Mouse (Mus musculus): Measurements from ENCODE around the gene Gm13272. TPM values are rescaled to one million over a fixed set of nuclear protein-coding genes. Genes with fewer than 3 reads are reported as not detected.
"Not testable (repeated sequence)": the region's sequence is repeated elsewhere in the genome, so short reads cannot be mapped to it uniquely, and the experiment has no call there.

The Gm13272 gene
- total and polyA plus RNA-seq, 2 experiments from 2014 or later, result not detected

- H3K36me3 ChIP-seq (ENCODE audit: insufficient read depth, low read length); H3K9ac ChIP-seq (replicated peaks; ENCODE audit: low read length); H3K4me3 ChIP-seq (ENCODE audit: low read length); ATAC-seq; H3K4me2 ChIP-seq (ENCODE audit: low read depth, low read length); H3K27me3 ChIP-seq (ENCODE audit: insufficient read depth, low read length); H3K4me1 ChIP-seq (ENCODE audit: insufficient read depth, low read length); H3K9me3 ChIP-seq (ENCODE audit: low read length); DNase-seq (ENCODE audit: low spot score); H3K27ac ChIP-seq: not testable (repeated sequence)
- no CpG with 5 or more reads among the region's 8 CpGs for WGBS
Measured at GRCm38 (mm10) chr4:88805231-88805630, 25.6 kb downstream of the Gm13272 start, which contains the start of gene Gm13288. TSS of gene Gm13288 (plus strand) at chr4:88805531.

GRCm38 (mm10) chr4:88805761-88806160 lies 26.1 kb downstream of the Gm13272 start:
- H3K9me3 ChIP-seq (ENCODE audit: low read length); DNase-seq (ENCODE audit: low spot score); H3K4me2 ChIP-seq (ENCODE audit: low read depth, low read length); H3K27ac ChIP-seq; ATAC-seq; H3K9ac ChIP-seq (replicated peaks; ENCODE audit: low read length); H3K4me3 ChIP-seq (ENCODE audit: low read length); H3K4me1 ChIP-seq (ENCODE audit: insufficient read depth, low read length); H3K36me3 ChIP-seq (ENCODE audit: insufficient read depth, low read length); H3K27me3 ChIP-seq (ENCODE audit: insufficient read depth, low read length): not testable (repeated sequence)
- 0% methylated on average over 6 of the region's 34 CpGs for WGBS

GRCm38 (mm10) chr4:88815928-88816327 lies 36.3 kb downstream of the Gm13272 start, which contains the start of gene Ifna7:
TSS of gene Ifna7 (plus strand) at chr4:88816228.
- Histone ChIP-seq H3K9me3 (ENCODE audit: low read length) (no peaks in the 10 kb centered on the region), H3K27me3 (ENCODE audit: insufficient read depth, low read length) (no peaks in the 10 kb centered on the region), H3K27ac (no peak within 1 kb of the TSS), H3K4me3 (ENCODE audit: low read length) (no peak within 1 kb of the TSS), H3K9ac (replicated peaks; ENCODE audit: low read length) (no peak within 1 kb of the TSS), H3K36me3 (ENCODE audit: insufficient read depth, low read length) (no peaks in the 10 kb centered on the region), H3K4me2 (ENCODE audit: low read depth, low read length) (no peak within 1 kb of the TSS), H3K4me1 (ENCODE audit: insufficient read depth, low read length) (no peaks in the 10 kb centered on the region)
- no peak for DNase-seq (ENCODE audit: low spot score)
- no peak for ATAC-seq
- no peak for TF ChIP-seq CTCF (IDR thresholded peaks at IDR 0.05; ENCODE audit: low read depth)
- WGBS, result 67% methylated on average over 3 of the region's 3 CpGs

GRCm38 (mm10) chr4:88819659-88820058 lies 40.0 kb downstream of the Gm13272 start, which contains the start of gene Ifna11:
TSS of gene Ifna11 (plus strand) at chr4:88819959.
- Histone ChIP-seq H3K9ac (replicated peaks; ENCODE audit: low read length) (no peak within 1 kb of the TSS), H3K36me3 (ENCODE audit: insufficient read depth, low read length) (no peaks in the 10 kb centered on the region), H3K4me3 (ENCODE audit: low read length) (no peak within 1 kb of the TSS), H3K27ac (no peak within 1 kb of the TSS), H3K4me2 (ENCODE audit: low read depth, low read length) (no peak within 1 kb of the TSS), H3K27me3 (ENCODE audit: insufficient read depth, low read length) (no peaks in the 10 kb centered on the region), H3K9me3 (ENCODE audit: low read length) (no peaks in the 10 kb centered on the region), H3K4me1 (ENCODE audit: insufficient read depth, low read length) (no peaks in the 10 kb centered on the region)
- no peak for TF ChIP-seq CTCF (IDR thresholded peaks at IDR 0.05; ENCODE audit: low read depth)
- DNase-seq (ENCODE audit: low spot score) (no peak), ATAC-seq (no peak)
- WGBS, result 89% methylated on average over 1 of the region's 1 CpGs

- WGBS, result 21% methylated on average over 4 of the region's 4 CpGs
- H3K27ac ChIP-seq, result no peak overlapping the region
- H3K4me1 ChIP-seq (ENCODE audit: insufficient read depth, low read length), result no peaks in the 10 kb centered on the region
- TF ChIP-seq CTCF (IDR thresholded peaks at IDR 0.05; ENCODE audit: low read depth), result peak; percentile 67
- no peak for ATAC-seq
- no peak overlapping the region for H3K4me2 ChIP-seq (ENCODE audit: low read depth, low read length)
- no peaks in the 10 kb centered on the region for H3K27me3 ChIP-seq (ENCODE audit: insufficient read depth, low read length)
- no peaks in the 10 kb centered on the region for H3K36me3 ChIP-seq (ENCODE audit: insufficient read depth, low read length)
- H3K9ac ChIP-seq (replicated peaks; ENCODE audit: low read length), result no peak overlapping the region
- no peak overlapping the region for H3K4me3 ChIP-seq (ENCODE audit: low read length)
- no peaks in the 10 kb centered on the region for H3K9me3 ChIP-seq (ENCODE audit: low read length)
- DNase-seq (ENCODE audit: low spot score), result peak; percentile 53
Measured at GRCm38 (mm10) chr4:88822995-88823394, 43.3 kb downstream of the Gm13272 start.

GRCm38 (mm10) chr4:88827116-88827515 lies 47.5 kb downstream of the Gm13272 start, which contains the start of gene Ifna6:
TSS of gene Ifna6 (plus strand) at chr4:88827416.
- ATAC-seq, result not testable (repeated sequence)

More at GRCm38 (mm10) chr4:88827116-88827515, 47.5 kb downstream of the Gm13272 start, which contains the start of gene Ifna6:
- H3K4me3 ChIP-seq (ENCODE audit: low read length); H3K36me3 ChIP-seq (ENCODE audit: insufficient read depth, low read length); H3K27ac ChIP-seq; DNase-seq (ENCODE audit: low spot score); H3K4me1 ChIP-seq (ENCODE audit: insufficient read depth, low read length); H3K4me2 ChIP-seq (ENCODE audit: low read depth, low read length); H3K9me3 ChIP-seq (ENCODE audit: low read length); H3K9ac ChIP-seq (replicated peaks; ENCODE audit: low read length); H3K27me3 ChIP-seq (ENCODE audit: insufficient read depth, low read length): not testable (repeated sequence)

Other genes with a start within 250 kb of the Gm13272 start
Only the 30 nearest of the 31 such genes appear.
- not detected in 2 replicates for gene Ifna14, start 208.1 kb upstream of the Gm13272 start, total RNA-seq (2014; rRNA removed)
- not detected in 2 replicates for gene Ifna14, start 208.1 kb upstream of the Gm13272 start, polyA plus RNA-seq (2015; fragmentation: Nextera tagmentation; extraction: Ambion mirVana)
- not detected in 2 replicates for gene Ifna9, start 187.5 kb upstream of the Gm13272 start, total RNA-seq (2014; rRNA removed)
- gene Ifna9, start 187.5 kb upstream of the Gm13272 start, polyA plus RNA-seq (2015; fragmentation: Nextera tagmentation; extraction: Ambion mirVana), result not detected in 2 replicates
- gene Ifna12, start 176.5 kb upstream of the Gm13272 start, total RNA-seq (2014; rRNA removed), result not detected in 2 replicates
- not detected in 2 replicates for gene Ifna12, start 176.5 kb upstream of the Gm13272 start, polyA plus RNA-seq (2015; fragmentation: Nextera tagmentation; extraction: Ambion mirVana)
- not detected in 2 replicates for gene C87499, start 145.4 kb upstream of the Gm13272 start, total RNA-seq (2014; rRNA removed)
- not detected in 2 replicates for gene C87499, start 145.4 kb upstream of the Gm13272 start, polyA plus RNA-seq (2015; fragmentation: Nextera tagmentation; extraction: Ambion mirVana)
- not detected in 2 replicates for gene Ifna13, start 135.4 kb upstream of the Gm13272 start, total RNA-seq (2014; rRNA removed)
- not detected in 2 replicates for gene Ifna13, start 135.4 kb upstream of the Gm13272 start, polyA plus RNA-seq (2015; fragmentation: Nextera tagmentation; extraction: Ambion mirVana)
- not detected in 2 replicates for gene Ifna16, start 102.9 kb upstream of the Gm13272 start, total RNA-seq (2014; rRNA removed)
- gene Ifna16, start 102.9 kb upstream of the Gm13272 start, polyA plus RNA-seq (2015; fragmentation: Nextera tagmentation; extraction: Ambion mirVana), result not detected in 2 replicates
- gene Ifna2, start 95.9 kb upstream of the Gm13272 start, total RNA-seq (2014; rRNA removed), result not detected in 2 replicates
- not detected in 2 replicates for gene Ifna2, start 95.9 kb upstream of the Gm13272 start, polyA plus RNA-seq (2015; fragmentation: Nextera tagmentation; extraction: Ambion mirVana)
- gene Ifnab, start 88.5 kb upstream of the Gm13272 start, total RNA-seq (2014; rRNA removed), result not detected in 2 replicates
- gene Ifnab, start 88.5 kb upstream of the Gm13272 start, polyA plus RNA-seq (2015; fragmentation: Nextera tagmentation; extraction: Ambion mirVana), result not detected in 2 replicates
- gene Gm26566, start 58.0 kb upstream of the Gm13272 start, total RNA-seq (2014; rRNA removed), result 0.18 and 2.2 TPM in 2 replicates
- gene Gm26566, start 58.0 kb upstream of the Gm13272 start, polyA plus RNA-seq (2015; fragmentation: Nextera tagmentation; extraction: Ambion mirVana), result 1.4 and 1.5 TPM in 2 replicates
- 140 TPM in 2 replicates for gene Klhl9, start 57.4 kb upstream of the Gm13272 start, total RNA-seq (2014; rRNA removed)
- gene Klhl9, start 57.4 kb upstream of the Gm13272 start, polyA plus RNA-seq (2015; fragmentation: Nextera tagmentation; extraction: Ambion mirVana), result 73.1 and 78.8 TPM in 2 replicates
- gene Gm13271, start 25.0 kb upstream of the Gm13272 start, total RNA-seq (2014; rRNA removed), result not detected in 2 replicates
- not detected in 2 replicates for gene Gm13271, start 25.0 kb upstream of the Gm13272 start, polyA plus RNA-seq (2015; fragmentation: Nextera tagmentation; extraction: Ambion mirVana)
- gene Gm13283, start 19.7 kb upstream of the Gm13272 start, total RNA-seq (2014; rRNA removed), result not detected in 2 replicates
- not detected in 2 replicates for gene Gm13283, start 19.7 kb upstream of the Gm13272 start, polyA plus RNA-seq (2015; fragmentation: Nextera tagmentation; extraction: Ambion mirVana)
- gene Gm13290, start 6.0 kb upstream of the Gm13272 start, total RNA-seq (2014; rRNA removed), result not detected in 2 replicates
- gene Gm13290, start 6.0 kb upstream of the Gm13272 start, polyA plus RNA-seq (2015; fragmentation: Nextera tagmentation; extraction: Ambion mirVana), result not detected in 2 replicates
- gene Gm13289, start 2.9 kb upstream of the Gm13272 start, total RNA-seq (2014; rRNA removed), result not detected in 2 replicates
- not detected in 2 replicates for gene Gm13289, start 2.9 kb upstream of the Gm13272 start, polyA plus RNA-seq (2015; fragmentation: Nextera tagmentation; extraction: Ambion mirVana)
- not detected in 2 replicates for gene Ifnz, start 2.3 kb downstream of the Gm13272 start, total RNA-seq (2014; rRNA removed)
- gene Ifnz, start 2.3 kb downstream of the Gm13272 start, polyA plus RNA-seq (2015; fragmentation: Nextera tagmentation; extraction: Ambion mirVana), result not detected in 2 replicates
- gene Gm13276, start 5.9 kb downstream of the Gm13272 start, total RNA-seq (2014; rRNA removed), result not detected in 2 replicates
- gene Gm13276, start 5.9 kb downstream of the Gm13272 start, polyA plus RNA-seq (2015; fragmentation: Nextera tagmentation; extraction: Ambion mirVana), result not detected in 2 replicates
- not detected in 2 replicates for gene Gm13277, start 8.8 kb downstream of the Gm13272 start, total RNA-seq (2014; rRNA removed)
- not detected in 2 replicates for gene Gm13277, start 8.8 kb downstream of the Gm13272 start, polyA plus RNA-seq (2015; fragmentation: Nextera tagmentation; extraction: Ambion mirVana)
- not detected in 2 replicates for gene Gm13278, start 11.7 kb downstream of the Gm13272 start, total RNA-seq (2014; rRNA removed)
- not detected in 2 replicates for gene Gm13278, start 11.7 kb downstream of the Gm13272 start, polyA plus RNA-seq (2015; fragmentation: Nextera tagmentation; extraction: Ambion mirVana)
- not detected in 2 replicates for gene Gm13275, start 14.6 kb downstream of the Gm13272 start, total RNA-seq (2014; rRNA removed)
- not detected in 2 replicates for gene Gm13275, start 14.6 kb downstream of the Gm13272 start, polyA plus RNA-seq (2015; fragmentation: Nextera tagmentation; extraction: Ambion mirVana)
- gene Gm13279, start 17.5 kb downstream of the Gm13272 start, total RNA-seq (2014; rRNA removed), result not detected in 2 replicates
- gene Gm13279, start 17.5 kb downstream of the Gm13272 start, polyA plus RNA-seq (2015; fragmentation: Nextera tagmentation; extraction: Ambion mirVana), result not detected in 2 replicates
- not detected in 2 replicates for gene Gm13285, start 19.8 kb downstream of the Gm13272 start, total RNA-seq (2014; rRNA removed)
- gene Gm13285, start 19.8 kb downstream of the Gm13272 start, polyA plus RNA-seq (2015; fragmentation: Nextera tagmentation; extraction: Ambion mirVana), result 0.14 TPM in 1 of 2 replicates, not detected in the other
- not detected in 2 replicates for gene Gm13287, start 23.4 kb downstream of the Gm13272 start, total RNA-seq (2014; rRNA removed)
- gene Gm13287, start 23.4 kb downstream of the Gm13272 start, polyA plus RNA-seq (2015; fragmentation: Nextera tagmentation; extraction: Ambion mirVana), result not detected in 2 replicates
- not detected in 2 replicates for gene Gm13288, start 25.7 kb downstream of the Gm13272 start, total RNA-seq (2014; rRNA removed)
- not detected in 2 replicates for gene Gm13288, start 25.7 kb downstream of the Gm13272 start, polyA plus RNA-seq (2015; fragmentation: Nextera tagmentation; extraction: Ambion mirVana)
- gene Ifna7, start 36.4 kb downstream of the Gm13272 start, total RNA-seq (2014; rRNA removed), result not detected in 2 replicates
- not detected in 2 replicates for gene Ifna7, start 36.4 kb downstream of the Gm13272 start, polyA plus RNA-seq (2015; fragmentation: Nextera tagmentation; extraction: Ambion mirVana)
- gene Ifna11, start 40.1 kb downstream of the Gm13272 start, total RNA-seq (2014; rRNA removed), result not detected in 2 replicates
- gene Ifna11, start 40.1 kb downstream of the Gm13272 start, polyA plus RNA-seq (2015; fragmentation: Nextera tagmentation; extraction: Ambion mirVana), result not detected in 2 replicates
- gene Ifna6, start 47.6 kb downstream of the Gm13272 start, total RNA-seq (2014; rRNA removed), result not detected in 2 replicates
- not detected in 2 replicates for gene Ifna6, start 47.6 kb downstream of the Gm13272 start, polyA plus RNA-seq (2015; fragmentation: Nextera tagmentation; extraction: Ambion mirVana)
- not detected in 2 replicates for gene Ifna5, start 55.7 kb downstream of the Gm13272 start, total RNA-seq (2014; rRNA removed)
- gene Ifna5, start 55.7 kb downstream of the Gm13272 start, polyA plus RNA-seq (2015; fragmentation: Nextera tagmentation; extraction: Ambion mirVana), result not detected in 2 replicates
- not detected in 2 replicates for gene Ifna4, start 62.0 kb downstream of the Gm13272 start, total RNA-seq (2014; rRNA removed)
- not detected in 2 replicates for gene Ifna4, start 62.0 kb downstream of the Gm13272 start, polyA plus RNA-seq (2015; fragmentation: Nextera tagmentation; extraction: Ambion mirVana)
- gene Ifna1, start 70.2 kb downstream of the Gm13272 start, total RNA-seq (2014; rRNA removed), result not detected in 2 replicates
- not detected in 2 replicates for gene Ifna1, start 70.2 kb downstream of the Gm13272 start, polyA plus RNA-seq (2015; fragmentation: Nextera tagmentation; extraction: Ambion mirVana)
- not detected in 2 replicates for gene Ifne, start 100.4 kb downstream of the Gm13272 start, total RNA-seq (2014; rRNA removed)
- gene Ifne, start 100.4 kb downstream of the Gm13272 start, polyA plus RNA-seq (2015; fragmentation: Nextera tagmentation; extraction: Ambion mirVana), result not detected in 2 replicates

Data from hindbrain, postnatal 0 days (tissue).